Mouse (Mus musculus) spleen, adult 10 weeks (tissue): ENCODE data around the gene Gucy2e. TPM values are rescaled to one million over a fixed set of nuclear protein-coding genes. Genes with fewer than 3 reads are reported as not detected.

Experiments used
- polyA plus RNA-seq: library from polyadenylated mRNA; stranded (reverse); fragments of 350-450 nt; fragmentation: Illumina TruSeq; extraction: RNeasy Lipid Tissue Mini Kit (QIAGEN cat#74804); gene quantifications from one replicate; pipeline ENCODE4 v1.2.3, GENCODE M21; 2015; ENCODE audit warnings: low replicate concordance; ENCODE audit not compliant: insufficient read depth

Gene Gucy2e
- 0.06 TPM for polyA plus RNA-seq

DNA sequence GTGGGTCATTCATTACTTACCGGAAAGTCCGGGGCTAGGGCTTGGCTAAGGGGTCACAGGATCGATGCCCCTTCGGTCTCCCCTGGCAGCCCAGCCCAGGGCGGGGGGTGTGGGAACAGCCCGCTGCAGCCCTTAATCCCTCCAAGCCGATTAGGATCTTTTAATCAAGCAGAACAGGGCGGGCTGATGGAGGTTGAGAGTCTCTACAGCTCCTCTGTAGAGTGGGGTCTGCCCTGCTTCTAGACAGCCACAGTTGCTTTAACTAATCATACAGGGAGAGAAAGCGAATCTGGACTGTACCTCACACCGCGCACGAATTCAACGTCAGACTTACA is at the start of gene Gucy2e:
Gucy2e (minus strand) TSS at position 111 of the 335 bp plus-strand sequence.

DNA sequence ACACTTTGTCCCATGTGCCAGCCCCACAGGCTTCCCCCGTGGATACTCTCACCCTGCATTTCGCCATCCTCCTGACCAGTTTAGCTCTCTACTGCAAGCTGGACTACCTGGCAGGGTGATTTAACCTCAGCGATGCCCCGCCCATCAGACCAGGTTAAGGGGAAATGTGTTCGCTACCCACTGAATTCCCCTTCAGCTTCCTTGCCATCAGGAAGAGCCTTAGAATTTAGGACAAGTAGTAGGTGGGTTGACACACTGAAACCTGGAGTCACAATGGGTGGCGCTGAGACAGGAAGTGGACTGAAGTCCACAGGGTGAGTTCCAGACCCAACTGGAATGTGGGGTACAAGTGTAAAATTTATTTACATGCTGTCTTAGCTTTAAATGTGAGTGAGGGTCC is 39.1 kb downstream of the Gucy2e start, which contains the start of gene Alox8:
Alox8 (minus strand) TSS at position 101 of the 400 bp plus-strand sequence.

Other genes starting within 250 kb of the Gucy2e start
- 14.9 TPM for gene Pfas, start 228.6 kb downstream of the Gucy2e start, polyA plus RNA-seq
- gene Ctc1, start 221.1 kb downstream of the Gucy2e start, polyA plus RNA-seq, result 16.9 TPM
- 18.1 TPM for gene Aurkb, start 191.4 kb downstream of the Gucy2e start, polyA plus RNA-seq
- gene Borcs6, start 177.3 kb downstream of the Gucy2e start, polyA plus RNA-seq, result 6.8 TPM
- gene Tmem107, start 166.2 kb downstream of the Gucy2e start, polyA plus RNA-seq, result 3.2 TPM
- gene Vamp2, start 148.5 kb downstream of the Gucy2e start, polyA plus RNA-seq, result 199 TPM
- gene Per1, start 141.8 kb downstream of the Gucy2e start, polyA plus RNA-seq, result 8.1 TPM
- 0.12 TPM for gene Hes7, start 116.6 kb downstream of the Gucy2e start, polyA plus RNA-seq
- gene 9130213A22Rik, start 114.4 kb downstream of the Gucy2e start, polyA plus RNA-seq, result 0.44 TPM
- 0.50 TPM for gene Aloxe3, start 111.1 kb downstream of the Gucy2e start, polyA plus RNA-seq
- not detected for gene Alox12b, start 80.0 kb downstream of the Gucy2e start, polyA plus RNA-seq
- 0.25 TPM for gene Alox8, start 39.2 kb downstream of the Gucy2e start, polyA plus RNA-seq
- 13.3 TPM for gene Cntrob, start 86.7 kb upstream of the Gucy2e start, polyA plus RNA-seq
- gene Trappc1, start 86.9 kb upstream of the Gucy2e start, polyA plus RNA-seq, result 112 TPM
- 1.2 TPM for gene Kcnab3, start 89.2 kb upstream of the Gucy2e start, polyA plus RNA-seq
- 3.7 TPM for gene Rnf227, start 103.4 kb upstream of the Gucy2e start, polyA plus RNA-seq
- gene Chd3, start 132.4 kb upstream of the Gucy2e start, polyA plus RNA-seq, result 161 TPM
- gene Naa38, start 158.5 kb upstream of the Gucy2e start, polyA plus RNA-seq, result 48.9 TPM
- gene Cyb5d1, start 158.6 kb upstream of the Gucy2e start, polyA plus RNA-seq, result 35.9 TPM
- gene Tmem88, start 161.2 kb upstream of the Gucy2e start, polyA plus RNA-seq, result 2.4 TPM
- gene Kdm6b, start 176.6 kb upstream of the Gucy2e start, polyA plus RNA-seq, result 8.9 TPM